Mouse (Mus musculus) forebrain, embryonic 13.5 days (tissue): ENCODE results near the gene Helt. TPM values are rescaled to one million over a fixed set of nuclear protein-coding genes. Genes with fewer than 3 reads are reported as not detected.
"Not testable (repeated sequence)": the region's sequence is repeated elsewhere in the genome, so short reads cannot be mapped to it uniquely, and the experiment has no call there.

Experiments used
- ATAC-seq: fragments of 200-750 bp; cut with Nextera tagmentation; 2 replicates; pipeline ENCODE4 v1.8.0; 2017
- H3K27ac ChIP-seq: fragments of 300-500 bp; sonication (generic); 2 replicates; pipeline ENCODE4 v1.5.1; 2015; ENCODE audit warnings: inconsistent platforms, mild to moderate bottlenecking, moderate library complexity
- H3K27me3 ChIP-seq: fragments of 300-500 bp; sonication (generic); 2 replicates; pipeline ENCODE4 v1.6.1; 2015; ENCODE audit warnings: mild to moderate bottlenecking, inconsistent platforms
- H3K36me3 ChIP-seq: fragments of 300-500 bp; sonication (generic); 2 replicates; pipeline ENCODE4 v1.6.1; 2015; ENCODE audit warnings: mild to moderate bottlenecking, inconsistent platforms; ENCODE audit not compliant: poor library complexity, severe bottlenecking
- H3K4me1 ChIP-seq: fragments of 300-500 bp; sonication (generic); 2 replicates; pipeline ENCODE4 v1.6.1; 2015; ENCODE audit warnings: inconsistent platforms
- H3K4me2 ChIP-seq: fragments of 300-500 bp; sonication (generic); 2 replicates; pipeline ENCODE4 v1.6.1; 2015; ENCODE audit warnings: inconsistent platforms, mild to moderate bottlenecking, moderate library complexity
- H3K4me3 ChIP-seq: fragments of 300-500 bp; sonication (generic); 2 replicates; pipeline ENCODE4 v1.5.1; 2015; ENCODE audit warnings: mild to moderate bottlenecking, inconsistent platforms
- H3K9ac ChIP-seq: fragments of 300-500 bp; sonication (generic); 2 replicates; pipeline ENCODE4 v1.6.1; 2015; ENCODE audit warnings: mild to moderate bottlenecking, inconsistent platforms
- H3K9me3 ChIP-seq: fragments of 300-500 bp; sonication (generic); replicated peaks from 2 replicates; pipeline ENCODE4 v1.6.1; 2016; ENCODE audit warnings: inconsistent platforms
- WGBS: fragments of 180-500 bp; shearing (Covaris S2); methylation state at CpG from one replicate; pipeline ENCODE4 v1.1.7; 2015; 5-methylcytosine and 5-hydroxymethylcytosine counted together
- polyA plus RNA-seq: library from polyadenylated mRNA; unstranded; fragments of >200 nt; fragmentation: Nextera tagmentation; extraction: Ambion mirVana; gene quantifications from 2 replicates; pipeline ENCODE4 v1.2.1, GENCODE M21; 2015

Gene Helt
- polyA plus RNA-seq, 1 experiment from 2014 or later = 7.9 TPM

- not testable (repeated sequence) for H3K27ac ChIP-seq, H3K9me3 ChIP-seq, H3K36me3 ChIP-seq, H3K9ac ChIP-seq, H3K4me2 ChIP-seq, H3K4me1 ChIP-seq, H3K4me3 ChIP-seq, H3K27me3 ChIP-seq, ATAC-seq
- 90% methylated on average over 4 of the region's 4 CpGs for WGBS
Observed at GRCm38 (mm10) chr8:46264206-46264605, 30.3 kb downstream of the Helt start.

GRCm38 (mm10) chr8:46257921-46258682 is 36.4 kb downstream of the Helt start:
- Histone ChIP-seq H3K9me3 (no peaks in the 10 kb centered on the region), H3K9ac (no peak overlapping the region), H3K4me2 (no peak overlapping the region), H3K4me1 (no peaks in the 10 kb centered on the region), H3K27ac (no peak overlapping the region), H3K4me3 (no peak overlapping the region), H3K27me3 (no peaks in the 10 kb centered on the region), H3K36me3 (no peaks in the 10 kb centered on the region)
- ATAC-seq = no peak
- WGBS = 20% methylated on average over 19 of the region's 19 CpGs

DNA sequence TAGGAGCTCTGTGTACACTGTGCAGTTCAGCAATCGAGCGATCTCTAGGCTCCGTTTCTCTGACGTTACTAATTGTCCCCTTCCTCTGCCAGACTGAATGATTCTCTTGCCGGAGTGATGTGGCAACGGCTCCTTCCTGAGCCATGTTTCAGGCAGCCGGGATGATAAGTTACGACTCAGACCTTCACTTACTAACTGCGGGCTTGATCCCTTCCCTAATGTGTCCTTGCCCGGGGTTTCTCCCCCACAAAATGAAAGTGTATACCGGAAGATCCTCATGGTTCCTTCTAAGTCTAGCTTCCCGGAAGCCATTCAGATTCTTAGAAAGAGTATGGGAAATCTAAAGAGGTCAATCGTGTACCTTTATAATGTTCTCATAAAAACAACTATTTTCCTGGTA is 42.0 kb downstream of the Helt start:
- no peaks in the 10 kb centered on the region for H3K27me3 ChIP-seq
- 0 out of 2 replicates have a peak, but pooled peaks cover 12% of the 10 kb centered on the region for H3K4me1 ChIP-seq
- H3K36me3 ChIP-seq = no peaks in the 10 kb centered on the region
- no peak overlapping the region for H3K4me2 ChIP-seq
- WGBS = 86% methylated on average over 13 of the region's 13 CpGs
- no peak overlapping the region for H3K27ac ChIP-seq
- no peak overlapping the region for H3K9ac ChIP-seq
- H3K9me3 ChIP-seq = no peaks in the 10 kb centered on the region
- ATAC-seq = peak; percentile 21; the same call in 1 of the 2 replicates
- no peak overlapping the region for H3K4me3 ChIP-seq

DNA sequence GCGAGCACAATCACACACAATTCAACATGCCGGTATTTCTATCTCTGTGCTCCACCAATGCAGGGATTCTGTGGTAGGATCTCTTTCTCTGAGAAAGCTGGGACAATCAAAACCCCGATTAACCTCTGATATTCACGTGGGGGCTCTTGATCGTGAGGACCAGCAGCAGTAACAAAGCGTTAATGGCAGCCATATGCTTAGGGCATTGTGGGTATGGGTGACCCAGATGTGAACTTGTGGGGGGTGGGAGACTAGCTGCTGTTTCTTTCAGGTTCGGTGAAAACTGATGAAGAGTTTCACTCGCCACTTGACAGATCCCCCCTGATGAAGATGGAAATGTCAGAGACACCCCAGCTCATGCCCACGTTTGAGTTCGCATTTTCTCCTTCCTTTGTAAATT is 42.9 kb downstream of the Helt start:
- no peak overlapping the region for H3K27ac ChIP-seq
- 38% methylated on average over 10 of the region's 10 CpGs for WGBS
- no peaks in the 10 kb centered on the region for H3K27me3 ChIP-seq
- H3K4me3 ChIP-seq = no peak overlapping the region
- no peak for ATAC-seq
- H3K4me1 ChIP-seq = 0 out of 2 replicates have a peak, but pooled peaks cover 12% of the 10 kb centered on the region
- no peak overlapping the region for H3K9ac ChIP-seq
- peak overlapping the region; percentile 39 for H3K4me2 ChIP-seq
- H3K36me3 ChIP-seq = no peaks in the 10 kb centered on the region
- H3K9me3 ChIP-seq = no peaks in the 10 kb centered on the region

DNA sequence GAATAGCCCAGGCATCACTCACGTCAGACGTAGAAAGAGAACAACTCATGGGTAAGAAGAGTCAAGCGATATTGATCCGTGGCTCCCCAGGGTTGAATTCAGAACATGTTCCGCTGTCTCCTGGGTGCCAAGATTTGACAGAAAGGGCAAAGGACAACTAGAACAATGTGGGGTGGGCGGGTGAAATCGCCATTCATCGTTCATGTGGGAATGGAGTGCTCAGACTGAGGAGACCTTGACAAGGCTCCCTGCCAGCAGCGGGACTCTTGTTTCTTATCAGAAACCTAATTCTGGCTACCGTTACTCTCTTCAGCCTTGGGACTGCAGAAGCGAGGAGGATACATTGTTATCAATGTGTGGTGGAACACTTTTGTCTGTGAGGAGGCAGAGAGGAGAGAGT is 48.1 kb downstream of the Helt start:
- H3K4me3 ChIP-seq = no peak overlapping the region
- no peaks in the 10 kb centered on the region for H3K9me3 ChIP-seq
- H3K9ac ChIP-seq = no peak overlapping the region
- H3K4me2 ChIP-seq = no peak overlapping the region
- WGBS = 41% methylated on average over 11 of the region's 11 CpGs
- peaks cover 4% of the 10 kb centered on the region; the same call in 1 of the 2 replicates for H3K27me3 ChIP-seq
- 0 out of 2 replicates have a peak, but pooled peaks cover 5% of the 10 kb centered on the region for H3K4me1 ChIP-seq
- no peaks in the 10 kb centered on the region for H3K36me3 ChIP-seq
- ATAC-seq = no peak
- H3K27ac ChIP-seq = no peak overlapping the region

DNA sequence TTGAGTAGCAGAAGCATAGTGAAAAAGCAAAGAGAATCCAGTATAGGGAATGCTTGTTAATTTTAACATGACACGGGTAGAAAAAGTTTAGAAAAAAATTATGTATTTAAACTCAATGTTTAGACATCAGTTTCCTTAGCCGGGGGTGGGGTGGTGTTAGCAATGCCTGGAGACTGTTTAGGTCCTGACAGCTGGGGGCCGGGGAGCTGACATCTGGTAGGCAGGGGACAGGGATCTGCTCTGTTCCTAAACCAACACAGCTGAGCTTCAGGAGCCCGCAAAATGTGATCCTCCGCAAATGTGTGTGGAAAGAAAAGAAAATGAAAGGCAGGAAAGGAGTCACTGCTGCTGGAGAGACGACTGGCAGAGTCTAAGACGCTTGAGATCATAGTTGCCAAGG is 51.5 kb downstream of the Helt start:
- H3K27me3 ChIP-seq = peaks cover 17% of the 10 kb centered on the region
- H3K36me3 ChIP-seq = no peaks in the 10 kb centered on the region
- 56% methylated on average over 7 of the region's 7 CpGs for WGBS
- H3K27ac ChIP-seq = no peak overlapping the region
- H3K4me2 ChIP-seq = no peak overlapping the region
- H3K9me3 ChIP-seq = no peaks in the 10 kb centered on the region
- no peak overlapping the region for H3K4me3 ChIP-seq
- ATAC-seq = no peak
- no peaks in the 10 kb centered on the region for H3K4me1 ChIP-seq
- H3K9ac ChIP-seq = no peak overlapping the region

Other genes with a start within 250 kb of the Helt start
- 22.5 and 27.4 TPM in 2 replicates for gene Cfap97, start 142.9 kb downstream of the Helt start, polyA plus RNA-seq
- gene Snx25, start 142.5 kb downstream of the Helt start, polyA plus RNA-seq = 3.8 and 5.1 TPM in 2 replicates
- gene Slc25a4, start 83.4 kb downstream of the Helt start, polyA plus RNA-seq = 568 and 569 TPM in 2 replicates
- gene Acsl1, start 176.4 kb upstream of the Helt start, polyA plus RNA-seq = 5.8 and 6.7 TPM in 2 replicates